In genomic region chr14:103059495-103059894, GRCm38 (mm10) we compare ENCODE assay signal across 22 mouse cellular contexts. TPM values are rescaled to one million over a fixed set of nuclear protein-coding genes. Genes with fewer than 3 reads are reported as not detected.
A peak's percentile ranks its signal among the peaks of the same experiment; 100 is the strongest.
DNase-seq lines count a peak whose midpoint lies in the region; ATAC-seq lines count a peak whose summit lies in the region.
"Had no signal": no experiment of that assay in that cellular context is flagged by ENCODE, and none has a peak within 500 bp of the region (broad histone marks: within the 10 kb centered on the region; RNA-seq: fewer than 3 reads in every experiment).

No protein-coding gene starts in this region.

- H3K9ac ChIP-seq in lung, embryonic 16.5 days (ENCODE audit: low read length): no peak overlapping the region
- no peak overlapping the region for H3K9ac ChIP-seq in kidney, embryonic 14.5 days (ENCODE audit: low read depth, low read length)
- H3K9ac ChIP-seq: embryonic facial prominence, embryonic 13.5 days; forebrain, postnatal 0 days had no signal

- no peaks in the 10 kb centered on the region for H3K36me3 ChIP-seq in lung, embryonic 16.5 days (ENCODE audit: control insufficient read depth, insufficient read depth, low read length)
- no peaks in the 10 kb centered on the region for H3K36me3 ChIP-seq in kidney, embryonic 14.5 days (ENCODE audit: control insufficient read depth, insufficient read depth, low read length)
- H3K36me3 ChIP-seq: embryonic facial prominence, embryonic 13.5 days; hindbrain, embryonic 10.5 days had no signal

- 0 out of 2 replicates have a peak, but pooled peaks cover 3% of the 10 kb centered on the region for H3K4me1 ChIP-seq in lung, embryonic 16.5 days (replicated peaks; ENCODE audit: control insufficient read depth, insufficient read depth, low read length)
- H3K4me1 ChIP-seq in kidney, embryonic 14.5 days (ENCODE audit: control insufficient read depth, insufficient read depth, low read length): no peaks in the 10 kb centered on the region
- H3K4me1 ChIP-seq: embryonic facial prominence, embryonic 13.5 days; hindbrain, embryonic 10.5 days had no signal

- ATAC-seq in lung, embryonic 16.5 days (ENCODE audit: low read depth): 0 out of 2 replicates have a peak, but pooled peaks have one; percentile 30
- ATAC-seq in megakaryocyte, adult 5-6 weeks (ENCODE audit: poor library complexity, severe bottlenecking): peak; percentile 50
- ATAC-seq in kidney, embryonic 14.5 days (ENCODE audit: low FRiP score, low TSS enrichment): no peak
- ATAC-seq: forebrain, postnatal 0 days; midbrain, embryonic 16.5 days had no signal

- no peaks in the 10 kb centered on the region for H3K9me3 ChIP-seq in lung, embryonic 16.5 days (ENCODE audit: control insufficient read depth, low read length)
- H3K9me3 ChIP-seq in kidney, embryonic 14.5 days (ENCODE audit: control insufficient read depth, low read length): no peaks in the 10 kb centered on the region; the same call in 1 of the 2 replicates
- H3K9me3 ChIP-seq: embryonic facial prominence, embryonic 13.5 days; hindbrain, embryonic 10.5 days had no signal

- DNase-seq in lung, adult 18-20 months: no peak
- DNase-seq in ES-CJ7 (ENCODE audit: low read depth, low spot score) (peak; percentile 90), ZHBTc4 (ENCODE audit: low read depth, low spot score) (peak; percentile 92)
- DNase-seq in kidney, adult 11 months: no peak
- DNase-seq: adrenal gland, postnatal 14 days; cerebellum, adult 9-10 months; forebrain, postnatal 0 days; kidney, adult 8-10 months; kidney, postnatal 36 days; left cerebral cortex, postnatal 4 days; right cerebral cortex, adult 18-20 months; thymus, adult 18-20 months had no signal

- H3K4me3 ChIP-seq in lung, embryonic 16.5 days (ENCODE audit: low read length): no peak overlapping the region
- no peak overlapping the region for H3K4me3 ChIP-seq in kidney, embryonic 14.5 days (ENCODE audit: low read length)
- H3K4me3 ChIP-seq: embryonic facial prominence, embryonic 13.5 days; heart, adult 2 months; hindbrain, embryonic 10.5 days had no signal

- WGBS in lung, embryonic 16.5 days: 82% methylated on average over 10 of the region's 10 CpGs
- 87% methylated on average over 10 of the region's 10 CpGs for WGBS in kidney, embryonic 14.5 days

- H3K4me2 ChIP-seq in lung, embryonic 16.5 days (ENCODE audit: low read depth, low read length): no peak overlapping the region
- no peak overlapping the region for H3K4me2 ChIP-seq in kidney, embryonic 14.5 days (replicated peaks; ENCODE audit: low read depth, low read length)
- H3K4me2 ChIP-seq: embryonic facial prominence, embryonic 13.5 days had no signal

- peak overlapping the region; percentile 69; the same call in 1 of the 2 replicates for H3K27ac ChIP-seq in lung, embryonic 16.5 days (ENCODE audit: low read length)
- H3K27ac ChIP-seq in kidney, embryonic 14.5 days (ENCODE audit: low read depth, low read length): no peak overlapping the region
- H3K27ac ChIP-seq: embryonic facial prominence, embryonic 13.5 days; heart, adult 2 months; hindbrain, embryonic 10.5 days had no signal

- H3K27me3 ChIP-seq in lung, embryonic 16.5 days (ENCODE audit: control insufficient read depth, insufficient read depth, low read depth, low read length): no peaks in the 10 kb centered on the region
- no peaks in the 10 kb centered on the region for H3K27me3 ChIP-seq in kidney, embryonic 14.5 days (ENCODE audit: control insufficient read depth, insufficient read depth, low read length)
- H3K27me3 ChIP-seq: embryonic facial prominence, embryonic 13.5 days had no signal

RNA-seq across cellular contexts. Expression of gene Cln5, which starts 10.5 kb away (rescaled TPM):
- polyA plus RNA-seq in lung, embryonic 16.5 days (2015; fragmentation: Nextera tagmentation; extraction: Ambion mirVana): 30.2 and 32.5 TPM in 2 replicates
- 77.7 and 81.1 TPM in 2 replicates for total RNA-seq in megakaryocyte, adult 5-6 weeks (2015)
- total RNA-seq in megakaryocyte, adult 5-6 weeks (2017): 77.6 and 82.9 TPM in 2 replicates
- 26.5 and 38.3 TPM in 2 replicates for polyA plus RNA-seq in kidney, embryonic 14.5 days (2014; fragmentation: Nextera tagmentation; extraction: Ambion mirVana)

RNA-seq across cellular contexts. Expression of gene Acod1, which starts 12.7 kb away (rescaled TPM):
- polyA plus RNA-seq in lung, embryonic 16.5 days (2015; fragmentation: Nextera tagmentation; extraction: Ambion mirVana): not detected in 2 replicates
- 1.5 and 1.8 TPM in 2 replicates for total RNA-seq in megakaryocyte, adult 5-6 weeks (2015)
- 1.8 and 2.0 TPM in 2 replicates for total RNA-seq in megakaryocyte, adult 5-6 weeks (2017)
- not detected in 2 replicates for polyA plus RNA-seq in kidney, embryonic 14.5 days (2014; fragmentation: Nextera tagmentation; extraction: Ambion mirVana)
- total RNA-seq: adrenal gland, postnatal 14 days; forebrain, postnatal 0 days; gastrocnemius, adult 18-20 months; heart, adult 2 months; left cerebral cortex, postnatal 4 days had no signal
- polyA plus RNA-seq: embryonic facial prominence, embryonic 13.5 days; forebrain, postnatal 0 days; heart, embryonic 16.5 days; hindbrain, embryonic 10.5 days; midbrain, embryonic 16.5 days; stomach, embryonic 14.5 days had no signal

RNA-seq across cellular contexts. Expression of gene Fbxl3, which starts 39.9 kb away (rescaled TPM):
- 22.6 and 24.7 TPM in 2 replicates for polyA plus RNA-seq in lung, embryonic 16.5 days (2015; fragmentation: Nextera tagmentation; extraction: Ambion mirVana)
- 46.3 and 51.3 TPM in 2 replicates for total RNA-seq in megakaryocyte, adult 5-6 weeks (2015)
- 72.7 and 92.4 TPM in 2 replicates for total RNA-seq in megakaryocyte, adult 5-6 weeks (2017)
- 24.0 and 35.6 TPM in 2 replicates for polyA plus RNA-seq in kidney, embryonic 14.5 days (2014; fragmentation: Nextera tagmentation; extraction: Ambion mirVana)

Comparison
In these comparisons a context has a peak if more than half of its experiments do, and no peak if none do; other contexts are left out.
1. DNase-seq: peak in ES-CJ7 (single experiment) and ZHBTc4 (single experiment); none in lung, adult 18-20 months (0 of 2) and kidney, adult 11 months (single experiment).